Mouse (Mus musculus) left cerebral cortex, postnatal 14 days (tissue): ENCODE measurements around the gene Dnajc15. TPM values are rescaled to one million over a fixed set of nuclear protein-coding genes. Genes with fewer than 3 reads are reported as not detected.
"Not testable (repeated sequence)": the region's sequence is repeated elsewhere in the genome, so short reads cannot be mapped to it uniquely, and the experiment has no call there.

Experiments
- DNase-seq, 2 experiments: peaks; one replicate each; pipeline ENCODE4 v3.0.0; 2021 to 2022; ENCODE audit warnings: low spot score in 2 of 2, mixed read lengths in 1 of 2
- intact Hi-C: fragments of 180-260 bp; cut with DNase I; formaldehyde crosslinking; loops from one replicate; pipeline ENCODE4 v1.15.1; 2025
- long read RNA-seq, 2 experiments: library from polyadenylated mRNA; stranded (forward); transcript quantifications; one replicate each; pipeline ENCODE4 v2.0.0; 2021
- total RNA-seq, 2 experiments: library from RNA; stranded (reverse); gene quantifications; 2 replicates each; pipeline ENCODE4 v1.2.3; 2021

Dnajc15 gene
- 10 to 100 TPM; 52.2 to 62.3 TPM for total RNA-seq
- long read RNA-seq, experiment 1, full-length matches to known transcripts, result 29 of 36 reads
- long read RNA-seq, experiment 1, partial matches to known transcripts, result 0 of 36 reads
- long read RNA-seq, experiment 1, other reads (novel, unspliced or antisense), result 7 of 36 reads
- long read RNA-seq, experiment 2, full-length matches to known transcripts, result 17 of 20 reads
- long read RNA-seq, experiment 2, partial matches to known transcripts, result 1 of 20 reads
- long read RNA-seq, experiment 2, other reads (novel, unspliced or antisense), result 2 of 20 reads

DNA sequence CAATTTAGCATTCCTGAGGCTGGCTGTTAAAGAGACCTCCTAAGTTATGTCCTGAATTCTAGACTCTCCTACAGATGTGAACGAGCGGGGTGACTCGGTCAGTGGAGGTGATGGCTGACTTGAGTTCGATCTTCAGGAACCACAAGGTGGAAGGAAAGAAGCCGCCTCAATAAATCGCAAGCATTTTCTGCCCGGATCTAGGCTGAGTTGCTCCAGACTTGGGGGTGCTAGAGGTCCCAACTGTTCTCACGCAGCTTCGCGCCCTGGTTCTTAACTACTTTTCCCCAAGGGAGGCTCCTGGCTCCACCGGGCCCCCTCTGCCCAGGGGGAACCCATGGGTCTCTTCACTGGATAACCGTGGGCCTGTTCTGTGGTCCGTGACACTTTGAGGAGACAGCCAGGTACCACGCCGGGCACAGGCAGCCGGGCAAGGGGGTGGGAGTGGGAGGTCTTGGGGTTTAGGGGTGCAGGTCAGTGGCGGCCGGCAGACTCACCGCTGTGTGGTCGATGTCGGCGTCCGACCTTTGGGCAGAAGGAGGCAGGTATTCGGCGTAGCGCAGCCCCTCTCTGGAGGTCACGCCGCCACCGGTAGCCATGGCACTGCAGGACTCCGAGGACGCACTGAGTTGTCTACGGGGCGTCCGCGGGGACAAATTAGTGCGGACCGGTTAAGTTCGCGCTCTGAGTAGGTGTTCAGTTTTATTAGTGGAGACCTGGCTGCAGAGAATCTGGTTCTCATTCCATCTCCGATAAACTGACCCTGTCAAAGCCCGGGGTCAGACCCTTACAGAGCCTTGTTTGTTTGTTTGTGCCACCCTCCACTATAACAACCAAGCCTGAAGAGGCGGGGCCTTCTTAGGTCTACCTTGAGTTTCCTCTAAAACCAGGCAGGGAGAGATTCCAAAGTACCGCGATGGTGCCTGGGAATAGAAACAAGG is at the start of gene Dnajc15:
Dnajc15 (minus strand) TSS at position 822 of the 938 bp plus-strand sequence.
- intact Hi-C loops, result no loop called here
- DNase-seq, result peak; percentile 79 to 90

DNA sequence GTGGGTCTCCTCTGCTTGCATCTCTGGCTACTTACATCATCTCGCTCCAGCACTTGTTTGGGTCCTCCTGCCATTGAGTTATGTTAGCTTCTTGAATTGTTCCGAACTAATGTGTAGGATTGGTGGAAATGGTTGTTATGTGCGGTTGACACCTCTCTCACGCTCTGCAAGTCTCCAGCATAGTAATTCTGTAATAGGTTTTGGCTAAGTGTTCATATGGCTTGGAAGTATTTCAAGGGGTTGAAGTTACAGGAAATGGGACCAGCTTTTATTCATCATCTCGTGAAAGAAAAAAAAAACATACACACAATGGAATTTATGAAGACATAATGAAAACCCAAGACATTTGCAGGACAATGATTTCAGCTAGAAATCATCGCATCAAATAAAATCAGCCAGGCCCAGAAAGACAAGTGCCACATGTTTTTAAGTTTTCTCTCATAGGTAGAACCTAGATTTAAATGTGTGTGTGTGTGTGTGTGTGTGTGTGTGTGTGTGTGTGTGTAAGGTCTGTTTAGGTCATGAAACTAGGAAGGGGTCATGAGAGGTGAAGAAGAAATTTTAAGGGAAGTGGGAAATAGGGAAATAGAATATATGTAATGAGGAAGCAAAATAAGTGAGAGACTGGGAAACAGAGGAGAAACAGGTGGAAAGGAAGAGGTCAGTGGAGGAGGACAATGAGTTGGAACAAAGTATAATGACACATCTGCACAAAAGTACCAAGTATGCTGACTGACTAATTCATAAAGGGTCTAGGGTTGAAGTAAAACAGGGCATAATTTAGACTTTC is 48.3 kb upstream of the Dnajc15 start:
- intact Hi-C loops, result no loop called here
- DNase-seq, result no peak

DNA sequence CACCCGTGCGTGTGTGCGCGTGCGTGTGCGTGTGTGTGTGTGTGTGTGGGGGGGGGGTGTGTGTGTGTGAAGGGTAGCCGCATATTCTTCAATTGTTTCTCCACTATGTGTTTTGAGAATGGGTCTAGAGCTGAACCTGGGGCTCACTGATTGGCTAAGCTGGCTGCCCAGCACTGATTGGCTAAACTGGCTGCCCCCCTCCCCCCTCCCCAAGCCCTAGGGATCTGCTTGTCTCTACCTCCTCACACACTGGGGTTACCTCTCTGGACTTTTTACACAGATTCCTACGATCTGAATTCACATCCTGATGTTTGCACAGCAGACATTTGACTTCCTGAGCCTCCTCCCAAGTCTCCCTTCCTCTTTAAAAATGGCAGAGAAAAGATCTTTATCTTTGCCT is 46.7 kb upstream of the Dnajc15 start:
- intact Hi-C loops, result no loop called here

DNA sequence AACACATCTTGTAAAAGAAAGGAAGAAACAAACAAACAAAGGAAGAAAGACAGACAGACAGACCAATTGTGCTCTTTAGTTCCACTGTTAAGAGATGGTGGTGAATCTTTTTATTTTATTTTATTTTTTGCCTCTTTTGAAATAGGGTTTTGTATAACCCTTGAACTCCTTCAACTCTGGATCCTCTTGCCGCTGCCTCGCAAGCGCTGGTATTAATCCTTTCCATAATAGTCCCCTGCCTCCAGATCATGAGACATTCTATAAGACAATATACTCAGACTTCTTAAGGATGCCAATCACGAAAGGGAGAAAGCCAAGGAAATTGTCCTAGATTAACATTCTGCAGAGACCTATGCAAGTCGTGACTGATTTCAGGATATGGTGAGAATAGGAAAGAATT is 40.9 kb upstream of the Dnajc15 start:
- intact Hi-C loops, result no loop called here
- no peak for DNase-seq

More for the DNA sequence above, 46.7 kb upstream of the Dnajc15 start:
- DNase-seq, result no peak

DNA sequence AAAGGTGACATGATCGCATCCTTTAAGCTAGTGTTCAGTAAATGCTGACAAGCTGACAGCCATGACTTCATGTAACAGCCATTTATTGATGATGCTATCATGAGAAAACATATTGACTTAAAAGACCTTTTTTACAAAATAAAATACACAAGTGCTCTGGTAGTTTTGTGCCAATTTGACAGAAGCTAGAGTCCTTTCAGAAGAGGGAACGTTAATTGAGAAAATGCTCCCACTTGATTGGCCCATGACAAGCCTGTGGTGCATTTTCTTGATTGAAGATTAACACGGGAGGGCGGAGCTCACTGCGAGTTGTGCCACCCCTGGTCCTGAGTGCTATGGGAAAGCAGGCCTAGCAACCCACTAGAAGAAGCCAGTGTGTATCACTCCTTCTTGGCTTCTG is 31.7 kb upstream of the Dnajc15 start:
- no peak for DNase-seq
- intact Hi-C loops, result no loop called here

DNA sequence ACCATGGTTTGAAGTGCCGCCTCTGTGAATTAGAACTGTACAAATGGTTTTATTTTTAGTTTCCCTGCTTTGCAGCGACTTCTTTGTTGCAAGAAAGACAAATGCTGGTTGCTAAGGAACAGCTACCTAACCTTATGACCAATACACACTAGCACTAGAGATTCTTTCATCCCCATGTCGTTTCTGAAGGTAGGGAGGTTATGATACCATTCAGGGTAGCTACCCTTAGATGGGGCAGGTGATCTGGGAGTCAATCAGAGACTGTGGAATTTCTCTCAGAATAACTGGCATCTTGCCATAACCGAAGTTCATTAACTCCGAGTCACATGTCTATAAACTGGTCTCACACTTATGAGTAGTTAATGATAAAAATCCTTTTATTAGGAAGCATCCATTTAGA is 30.5 kb upstream of the Dnajc15 start:
- no peak for DNase-seq
- intact Hi-C loops, result no loop called here

DNA sequence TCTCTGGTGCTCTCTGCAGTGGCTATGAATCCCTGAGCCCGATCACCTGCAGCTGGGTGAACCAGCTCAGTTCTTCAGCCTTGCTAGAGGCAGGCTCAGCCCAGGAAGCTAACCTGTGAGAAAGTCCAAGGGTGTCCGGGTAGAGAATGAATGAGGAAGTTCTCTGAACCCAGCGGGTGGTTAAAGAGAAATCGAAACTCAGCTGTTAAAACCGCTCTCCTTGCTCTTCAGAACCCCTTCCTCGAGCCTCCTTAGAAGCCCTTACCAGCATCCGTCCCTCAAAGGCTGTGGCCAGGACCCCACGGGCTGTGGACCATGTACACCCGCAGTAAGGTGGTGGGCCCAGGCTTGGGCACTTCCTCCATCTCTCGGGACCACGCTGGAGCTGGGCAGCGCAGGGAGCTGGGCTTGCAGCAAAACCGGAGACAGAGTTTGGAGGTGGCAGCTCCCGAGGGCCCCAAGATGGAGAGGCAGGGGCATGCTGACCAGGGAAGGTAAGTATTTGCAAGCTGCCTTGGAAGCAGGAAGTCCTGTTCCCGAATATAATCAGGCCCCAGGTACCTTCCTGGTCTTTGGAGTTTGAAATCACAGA is 29.3 kb upstream of the Dnajc15 start, which contains the start of gene Epsti1:
Epsti1 (plus strand) TSS at position 69 of the 592 bp plus-strand sequence.
- no peak for DNase-seq
- intact Hi-C loops, result no loop called here

DNA sequence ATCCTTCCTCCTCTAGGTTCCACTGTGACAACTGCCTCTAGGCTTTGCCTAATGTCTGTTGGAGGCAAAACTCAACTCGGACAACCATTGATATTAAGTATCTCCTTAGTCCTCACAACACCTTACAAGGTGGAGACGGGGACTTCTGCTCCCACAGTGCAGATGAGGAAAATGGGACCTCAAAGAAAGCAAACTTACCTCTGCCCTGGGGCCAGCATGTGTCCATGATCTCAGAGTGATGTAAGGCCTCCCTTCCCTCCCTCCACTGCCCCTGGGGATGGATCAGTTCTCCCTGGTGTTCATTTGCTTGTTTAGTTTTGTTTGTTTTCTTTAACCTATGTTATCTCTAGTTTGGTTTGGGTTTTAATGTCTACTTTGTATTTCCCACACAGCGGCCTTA is 27.6 kb upstream of the Dnajc15 start:
- intact Hi-C loops, result no loop called here
- DNase-seq, result no peak

DNA sequence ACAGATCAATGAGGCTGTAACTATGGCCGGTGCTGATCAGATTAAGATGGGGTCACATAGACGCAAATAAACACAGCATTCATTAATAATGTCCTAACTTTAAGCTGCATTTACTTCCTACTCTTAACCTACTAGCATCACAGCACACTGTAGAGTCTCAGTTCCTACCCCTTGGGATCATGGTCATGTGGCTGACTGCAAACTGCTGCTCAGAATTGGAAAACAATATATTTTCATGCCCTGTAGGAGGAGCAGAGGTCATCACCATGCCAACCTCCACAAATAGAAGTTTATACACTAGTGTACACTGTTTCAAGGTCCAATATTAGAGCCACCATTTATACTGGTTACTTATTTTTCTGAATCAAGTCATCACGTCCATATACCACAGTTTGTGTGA is 21.0 kb upstream of the Dnajc15 start:
- intact Hi-C loops, result no loop called here
- no peak for DNase-seq

DNA sequence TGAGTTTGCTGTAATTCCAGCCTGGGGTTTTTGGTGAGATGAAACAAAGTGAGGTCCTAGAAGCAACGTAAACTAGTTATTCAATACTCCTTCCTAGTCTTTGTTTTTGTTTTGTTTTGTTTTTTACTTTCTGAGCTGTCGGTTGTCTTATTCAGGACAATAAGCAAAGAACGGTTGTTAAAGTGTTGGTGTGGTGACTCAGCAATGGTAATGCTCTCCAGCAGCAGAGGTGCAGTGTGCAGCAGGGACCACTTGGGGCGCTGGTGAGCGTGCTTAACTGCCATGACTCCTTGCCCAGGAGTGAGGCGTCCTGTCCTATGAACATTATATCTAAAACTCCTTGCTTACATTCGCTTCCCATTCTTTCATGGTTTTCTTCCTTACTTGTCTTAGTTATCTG is 15.0 kb upstream of the Dnajc15 start:
- intact Hi-C loops, result no loop called here

DNA sequence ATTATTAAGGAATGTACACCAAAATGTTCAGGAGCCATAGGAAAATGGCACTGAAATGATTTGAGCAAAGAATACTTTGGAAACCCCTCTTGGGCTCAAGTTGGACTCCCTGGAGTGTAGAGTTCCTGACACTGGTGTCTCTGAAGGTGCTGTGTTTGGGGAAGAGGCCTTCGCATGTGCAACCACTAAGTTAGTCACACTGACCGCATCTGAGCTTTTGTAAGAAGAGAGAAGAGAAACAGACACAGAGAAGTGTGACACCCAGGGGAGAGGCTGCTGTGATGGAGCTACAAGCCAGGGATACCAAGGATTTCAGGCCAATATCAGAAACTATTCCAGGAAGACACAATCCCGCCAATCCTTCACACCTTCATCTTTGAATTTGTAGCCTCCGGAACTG is 12.0 kb upstream of the Dnajc15 start:
- DNase-seq, result no peak
- intact Hi-C loops, result no loop called here

More for the DNA sequence above, 15.0 kb upstream of the Dnajc15 start:
- no peak for DNase-seq

DNA sequence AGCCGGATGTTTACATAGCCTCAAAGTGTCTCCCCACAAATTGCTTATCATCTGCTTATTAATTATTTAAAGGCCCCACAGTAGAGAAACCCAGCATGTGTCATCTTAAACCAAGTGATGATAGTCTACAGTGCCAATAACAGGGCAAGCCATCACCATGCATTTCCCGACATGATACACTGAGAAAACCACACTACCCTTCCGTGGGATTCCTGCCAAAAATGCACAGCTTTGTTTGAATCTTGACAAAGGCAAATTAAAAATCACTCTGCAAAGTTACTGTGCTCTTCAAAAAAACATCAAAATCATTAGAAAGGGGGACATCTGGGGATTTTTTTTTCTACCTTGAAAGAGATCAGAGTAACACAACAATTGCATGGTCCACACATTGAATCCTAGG is 11.5 kb upstream of the Dnajc15 start:
- intact Hi-C loops, result no loop called here
- DNase-seq, result no peak

DNA sequence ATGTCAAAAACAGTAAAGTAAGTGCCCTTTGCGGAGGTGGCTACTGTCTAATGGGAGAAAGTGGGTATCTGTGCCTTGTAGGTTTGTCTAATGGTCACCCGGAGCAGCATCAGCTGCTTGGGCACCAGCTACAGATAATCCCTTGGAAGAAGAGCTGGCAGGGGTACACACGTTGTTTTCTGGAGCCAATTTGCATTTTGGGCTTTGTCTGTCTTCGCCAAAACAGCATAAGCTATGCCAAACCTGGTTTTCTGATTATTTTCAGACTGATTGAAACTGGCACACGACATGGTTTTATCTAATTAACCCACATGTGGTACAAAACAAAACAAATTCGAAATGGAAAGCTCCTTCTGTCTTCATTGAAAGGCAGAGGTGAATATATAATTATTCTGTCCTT is 7.7 kb upstream of the Dnajc15 start:
- intact Hi-C loops, result no loop called here
- no peak for DNase-seq

DNA sequence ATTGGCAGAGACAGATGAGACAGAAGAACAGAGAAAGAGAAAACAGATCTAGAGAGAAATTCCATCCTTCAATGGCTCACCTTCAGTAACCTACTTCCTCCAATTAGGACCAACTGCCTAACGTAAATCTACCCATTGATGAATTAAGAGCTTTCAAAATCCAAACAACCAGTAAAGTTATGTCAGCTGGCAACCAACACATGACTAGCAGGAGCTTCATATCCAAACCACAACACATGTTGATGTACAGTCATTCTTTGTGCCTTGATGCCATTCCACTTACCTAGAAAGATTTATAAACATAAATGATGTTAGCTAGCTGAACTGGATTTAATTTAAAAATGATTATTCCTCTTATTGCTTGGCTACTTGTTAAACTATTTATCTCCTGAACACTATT is 7.1 kb upstream of the Dnajc15 start:
- intact Hi-C loops, result no loop called here
- no peak for DNase-seq

DNA sequence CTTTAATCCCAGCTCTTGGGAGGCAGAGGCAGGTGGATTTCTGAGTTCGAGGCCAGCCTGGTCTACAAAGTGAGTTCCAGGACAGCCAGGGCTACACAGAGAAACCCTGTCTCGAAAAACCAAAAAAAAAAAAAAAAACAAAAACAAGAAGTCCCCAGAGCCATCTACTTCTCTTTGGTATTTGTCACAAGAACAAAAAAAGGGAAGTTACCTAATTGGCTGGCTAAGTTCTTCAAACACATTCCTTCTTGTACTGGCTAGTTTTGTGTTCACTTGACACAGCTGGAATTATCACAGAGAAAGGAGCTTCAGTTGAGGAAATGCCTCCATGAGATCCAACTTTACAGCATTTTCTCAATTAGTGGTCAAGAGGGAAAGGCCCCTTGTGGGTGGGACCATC is 3.0 kb upstream of the Dnajc15 start:
- intact Hi-C loops, DNase-seq: not testable (repeated sequence)

DNA sequence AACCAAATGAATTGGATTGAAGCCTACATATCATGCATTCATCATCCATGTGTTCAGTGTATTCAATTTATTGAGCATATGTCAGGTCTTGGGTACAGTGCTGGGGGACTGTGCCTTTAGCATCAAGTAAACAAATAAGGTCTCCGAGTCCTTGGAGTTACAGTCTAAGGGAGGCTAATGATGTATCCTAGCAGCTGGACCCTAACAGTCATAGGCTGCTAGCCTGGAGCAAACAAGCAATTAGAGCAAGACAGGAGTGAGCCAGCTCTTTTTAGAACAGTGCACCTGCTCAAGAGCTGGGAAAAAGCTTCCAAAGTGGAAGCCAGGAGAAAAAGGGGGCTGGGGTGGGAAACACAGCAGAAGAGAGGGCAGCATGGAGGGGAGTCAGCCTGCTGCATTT is 1.3 kb upstream of the Dnajc15 start:
- DNase-seq, result no peak
- intact Hi-C loops, result no loop called here

DNA sequence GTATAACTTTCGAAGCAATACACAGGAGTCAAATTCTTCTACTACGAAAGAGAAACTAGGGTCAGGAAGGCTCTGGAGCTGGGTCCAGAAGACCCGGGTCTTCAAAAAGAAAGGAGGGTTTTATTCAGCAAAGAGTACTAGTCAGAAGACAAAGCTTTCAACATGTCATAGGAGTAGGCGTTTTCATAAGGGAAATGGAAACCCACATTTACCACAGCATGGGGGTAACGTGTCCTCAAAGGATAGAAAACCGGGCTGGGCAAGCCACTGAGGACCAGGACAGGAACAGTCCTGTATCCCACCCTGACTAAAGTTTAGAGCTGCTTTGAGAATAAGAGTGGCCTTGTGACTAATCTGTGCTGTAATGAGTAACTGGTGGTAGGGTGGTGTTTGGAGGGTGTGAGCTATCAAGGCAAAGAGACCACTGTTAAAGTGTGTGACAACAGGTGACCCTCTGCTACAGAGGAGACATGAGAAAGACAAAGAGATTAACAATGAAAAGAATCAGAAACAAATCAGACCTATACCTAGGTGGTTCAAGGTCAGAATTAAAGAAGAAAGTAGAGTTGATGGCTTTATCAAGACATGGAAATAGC is 3.4 kb downstream of the Dnajc15 start:
- intact Hi-C loops, result no loop called here
- DNase-seq, result no peak

DNA sequence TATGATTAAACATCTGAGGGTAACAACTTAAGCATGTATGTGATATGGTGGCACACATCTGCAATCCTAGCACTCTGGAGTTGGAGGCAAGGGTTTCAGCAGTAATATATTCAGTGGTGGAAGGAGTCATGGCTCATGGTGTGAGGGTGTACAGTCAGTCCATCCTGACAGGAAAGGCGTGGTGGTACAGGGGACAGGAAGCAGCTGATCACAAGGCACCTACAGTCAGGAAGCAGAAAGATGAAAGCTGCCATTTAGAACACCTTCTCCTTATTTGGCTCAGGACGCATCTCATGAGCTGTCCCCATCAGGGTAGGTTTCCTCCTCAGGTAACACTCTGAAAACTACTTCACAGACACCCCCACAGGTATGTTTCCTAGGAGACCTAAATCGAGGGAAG is 4.0 kb downstream of the Dnajc15 start:
- no peak for DNase-seq
- intact Hi-C loops, result no loop called here

DNA sequence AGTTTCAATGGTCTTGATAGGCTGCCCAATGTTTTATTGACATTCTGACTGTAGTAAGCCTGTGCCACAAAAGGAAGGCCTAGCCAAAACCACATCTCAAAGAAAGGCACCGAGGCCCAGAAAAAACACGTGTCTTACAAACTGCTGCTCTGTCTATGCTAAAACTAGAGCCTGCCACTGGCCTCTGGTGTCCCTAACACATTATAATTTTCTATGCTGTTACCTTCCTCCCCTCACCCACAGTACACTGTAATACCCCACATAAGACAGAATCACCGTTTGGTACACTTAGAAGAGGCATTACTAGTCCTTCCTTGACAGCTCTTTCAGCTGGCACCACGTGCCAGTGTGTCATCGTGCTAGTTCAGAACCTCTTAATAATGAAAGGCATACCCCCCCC is 7.3 kb downstream of the Dnajc15 start:
- no peak for DNase-seq
- intact Hi-C loops, result no loop called here
